Mouse (Mus musculus): ENCODE data around the gene Dnah8. TPM values are rescaled to one million over a fixed set of nuclear protein-coding genes. Genes with fewer than 3 reads are reported as not detected.

Gene Dnah8
- total RNA-seq, 2 experiments from 2014 or later, result 3.6 to 4.6 TPM

DNA sequence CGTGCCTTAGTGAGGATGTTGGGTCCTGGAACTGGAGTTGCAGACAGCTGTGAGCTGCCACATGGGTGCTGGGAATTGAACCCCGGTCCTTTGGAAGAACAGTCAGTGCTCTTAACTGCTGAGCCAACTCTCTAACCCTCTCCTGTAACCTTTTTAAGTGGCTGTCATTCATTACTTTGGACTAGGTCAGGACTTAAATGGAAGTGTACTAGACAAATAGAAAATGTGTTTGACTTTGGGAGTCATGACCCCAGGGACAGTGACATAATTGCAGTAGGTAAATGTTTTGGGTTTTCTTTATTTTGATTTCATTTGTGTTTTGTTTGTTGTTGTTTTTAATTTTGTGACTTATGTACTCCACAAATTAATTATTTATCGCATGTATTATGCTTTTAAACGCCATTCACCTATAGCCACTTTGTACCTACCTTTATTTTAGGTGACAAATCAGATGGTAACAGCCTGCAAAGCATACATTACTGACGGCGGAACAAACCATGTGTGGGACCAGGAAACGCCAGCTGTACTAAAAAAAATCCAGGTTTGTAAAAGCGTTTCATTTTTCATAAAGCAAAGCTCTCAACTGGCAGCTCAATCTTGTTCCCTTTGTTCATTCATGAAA, 33.5 kb downstream of the Dnah8 start:
- peak in 1 of 2 experiments; percentile 65 for DNase-seq (ENCODE audit: low spot score in 2 of 2)

DNA sequence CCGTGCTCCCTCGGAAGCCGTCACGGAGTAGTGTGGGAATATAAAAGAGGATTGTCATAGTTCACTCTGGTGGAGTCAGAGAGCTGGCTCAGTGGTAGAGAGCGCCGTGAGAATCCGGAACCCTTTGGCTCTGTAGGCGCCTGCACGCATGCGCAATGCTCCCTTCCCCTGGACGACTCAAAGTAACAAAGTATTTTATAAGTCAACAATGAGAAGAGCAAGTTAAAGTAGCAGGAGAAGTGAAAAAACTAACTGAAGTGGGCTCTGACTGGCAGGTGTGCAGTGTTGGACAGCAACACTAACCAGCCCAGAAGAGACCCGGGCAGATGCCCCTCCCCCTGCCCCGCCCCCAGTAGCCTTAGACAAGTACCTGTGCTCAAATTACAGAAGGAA, 34.0 kb downstream of the Dnah8 start:
- DNase-seq (ENCODE audit: low spot score in 2 of 2), result peak in 1 of 2 experiments; percentile 59

DNA sequence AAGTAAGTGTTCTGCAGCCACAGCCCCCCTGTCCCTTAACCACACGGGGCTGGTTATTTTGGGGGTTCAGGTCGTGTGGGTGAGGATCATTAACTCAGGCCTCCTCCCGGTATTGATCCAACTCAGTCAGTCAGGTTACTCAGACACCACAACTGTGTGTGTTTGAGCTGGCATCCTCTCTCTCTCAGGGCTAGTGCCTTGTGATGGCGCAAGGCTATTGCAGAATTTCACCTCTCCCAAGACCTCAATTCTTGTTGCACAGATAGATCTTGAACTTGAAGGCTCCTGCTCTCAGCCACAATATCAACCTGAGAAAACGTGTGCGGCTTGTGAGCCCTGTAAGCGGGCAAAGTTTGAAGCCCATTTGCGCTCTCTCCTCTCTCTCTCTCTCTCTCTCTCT, 38.0 kb downstream of the Dnah8 start:
- DNase-seq (ENCODE audit: low spot score in 2 of 2), result no peak

DNA sequence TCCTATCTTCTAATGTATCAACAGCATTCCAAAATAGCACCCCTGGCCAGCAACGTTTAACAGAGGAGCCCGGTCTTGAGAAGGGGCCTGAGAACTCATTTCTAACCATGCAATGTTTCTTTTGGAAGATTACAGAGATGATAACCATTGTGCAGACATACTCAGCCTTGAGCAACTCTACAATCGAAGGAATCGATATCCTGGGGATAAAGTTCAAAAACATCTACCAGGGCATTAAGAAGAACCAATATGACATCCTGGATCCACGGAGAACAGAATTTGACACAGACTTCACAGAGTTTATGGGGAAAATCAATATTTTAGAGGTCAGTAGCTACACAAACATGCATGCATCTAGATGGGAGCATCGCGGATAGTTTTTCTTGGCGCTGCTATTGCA, 39.0 kb downstream of the Dnah8 start:
- no peak for DNase-seq (ENCODE audit: low spot score in 2 of 2)

DNA sequence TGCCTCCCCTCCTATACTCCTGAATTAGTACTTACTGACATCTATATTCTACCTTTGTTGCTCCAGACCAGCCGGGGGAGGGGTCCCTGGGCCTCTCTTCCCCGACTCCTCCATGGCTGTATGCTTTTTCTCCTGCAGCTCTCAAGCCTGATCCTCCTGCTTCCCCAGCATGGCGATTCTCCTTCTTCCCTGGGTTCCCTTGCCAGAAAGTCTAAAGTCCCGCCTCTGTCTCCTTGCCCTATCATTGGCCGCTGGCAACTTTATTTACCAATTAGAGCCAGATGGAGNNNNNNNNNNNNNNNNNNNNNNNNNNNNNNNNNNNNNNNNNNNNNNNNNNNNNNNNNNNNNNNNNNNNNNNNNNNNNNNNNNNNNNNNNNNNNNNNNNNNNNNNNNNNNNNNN, 40.7 kb downstream of the Dnah8 start:
- no peak for DNase-seq (ENCODE audit: low spot score in 2 of 2)

DNA sequence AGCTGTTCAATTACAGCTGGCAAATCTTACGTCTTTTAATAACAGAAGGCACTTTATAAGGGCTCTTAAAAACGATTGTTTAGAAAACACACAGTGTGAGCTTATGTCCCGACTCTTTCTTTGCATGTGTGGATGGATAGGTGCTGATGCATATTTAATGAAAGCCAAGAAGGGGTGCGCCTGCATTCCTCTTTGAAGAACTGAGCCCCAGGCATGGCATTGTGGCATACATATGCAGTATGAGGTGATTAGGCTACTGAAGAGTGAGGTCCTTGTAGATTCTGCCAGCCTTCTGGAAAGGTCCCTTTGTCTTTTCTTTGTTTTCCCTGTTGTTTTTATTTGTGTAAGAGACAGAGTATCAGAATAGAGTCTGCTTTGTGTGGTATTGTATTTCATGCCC, 48.4 kb downstream of the Dnah8 start:
- DNase-seq (ENCODE audit: low spot score in 2 of 2), result no peak

DNA sequence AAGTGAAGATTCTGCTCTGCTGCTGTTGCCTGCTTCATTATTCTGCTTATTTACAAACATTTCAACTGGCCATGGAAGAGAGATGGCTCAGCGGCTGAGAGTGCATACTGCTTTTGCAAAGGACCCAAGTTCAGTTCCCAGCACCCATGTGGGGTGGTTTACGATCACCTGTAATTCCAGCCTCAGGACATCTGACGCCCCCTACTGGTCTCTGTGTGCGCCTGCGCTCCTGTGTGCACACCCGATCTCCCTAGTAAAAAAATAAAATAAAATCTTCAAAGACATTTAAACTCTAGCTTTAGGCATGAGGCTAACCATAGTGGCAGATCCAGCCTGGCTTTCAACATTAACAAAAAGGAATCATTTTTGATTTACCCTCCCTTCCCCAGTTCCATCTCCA, 48.9 kb downstream of the Dnah8 start:
- no peak for DNase-seq (ENCODE audit: low spot score in 2 of 2)

DNA sequence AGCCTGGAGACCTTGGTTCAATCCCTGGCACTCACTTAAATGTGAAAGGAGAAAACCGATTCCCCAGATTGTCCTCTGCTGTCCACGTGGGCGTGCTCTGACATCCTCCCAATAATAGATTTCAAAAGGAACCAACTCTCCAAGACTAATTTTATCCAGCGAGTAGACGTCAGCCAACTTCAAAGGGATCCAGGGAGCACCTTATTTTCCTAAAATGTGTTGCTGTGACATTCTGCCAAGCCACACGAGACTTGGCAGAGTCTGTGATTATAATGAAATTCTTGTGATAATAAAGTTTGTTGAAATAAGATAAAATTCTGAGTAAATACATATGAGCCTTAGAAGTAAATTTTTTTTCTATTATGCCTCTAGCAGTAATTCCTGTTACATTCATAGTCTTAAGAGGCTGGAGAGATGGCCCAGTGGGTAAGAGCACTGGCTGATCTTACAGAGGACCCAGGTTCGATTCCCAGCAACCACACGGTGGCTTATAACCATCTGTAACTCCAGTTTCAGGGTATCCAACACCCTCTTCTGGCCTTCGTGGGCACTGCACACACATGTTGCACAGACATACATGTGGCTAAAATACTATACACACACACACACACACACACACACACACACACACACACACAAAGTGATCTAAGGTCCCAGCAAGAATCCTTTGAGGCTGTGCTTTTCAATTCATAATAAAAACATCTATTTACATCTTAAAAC, 51.0 kb downstream of the Dnah8 start:
- peak in 1 of 2 experiments; percentile 25 for DNase-seq (ENCODE audit: low spot score in 2 of 2)

DNA sequence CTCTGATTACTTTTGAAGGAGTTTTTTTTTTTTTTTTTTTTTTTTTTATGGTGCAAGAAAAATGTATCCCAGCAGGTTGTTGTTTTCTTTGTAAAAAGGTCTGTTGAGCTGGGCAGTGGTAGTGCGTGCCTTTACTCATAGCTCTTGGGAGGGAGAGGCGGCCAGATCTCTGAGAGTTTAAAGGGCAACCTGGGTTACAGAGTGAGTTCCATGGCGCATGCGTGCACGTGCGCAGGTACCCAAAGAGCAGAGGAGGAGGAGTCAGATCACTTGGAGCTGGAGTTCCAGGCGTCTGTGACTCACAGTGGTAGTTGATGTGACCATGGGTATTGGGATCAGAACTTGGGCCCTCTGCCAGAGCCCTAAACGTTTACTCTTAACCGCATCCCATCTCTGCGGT, 54.4 kb downstream of the Dnah8 start:
- no peak for DNase-seq (ENCODE audit: low spot score in 2 of 2)

DNA sequence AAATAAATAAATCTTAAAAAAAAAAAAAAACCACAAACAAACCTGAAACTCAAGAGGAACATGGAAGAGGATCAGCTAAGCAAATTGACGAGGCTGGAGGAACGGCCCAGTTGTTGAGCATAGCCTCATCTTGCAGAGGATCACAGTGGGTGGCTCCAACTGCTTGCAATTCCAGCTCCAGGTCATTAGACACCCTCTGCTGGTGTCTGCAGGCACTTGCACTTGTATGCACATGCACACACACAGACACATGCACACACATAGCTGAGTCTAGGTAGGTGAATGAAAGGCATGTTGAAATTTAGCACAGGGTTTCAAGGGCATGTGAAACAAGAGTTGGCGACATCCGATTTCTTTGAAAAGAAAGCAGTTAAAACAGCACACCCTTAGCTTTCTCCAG, 55.5 kb downstream of the Dnah8 start:
- no peak for DNase-seq (ENCODE audit: low spot score in 2 of 2)

DNA sequence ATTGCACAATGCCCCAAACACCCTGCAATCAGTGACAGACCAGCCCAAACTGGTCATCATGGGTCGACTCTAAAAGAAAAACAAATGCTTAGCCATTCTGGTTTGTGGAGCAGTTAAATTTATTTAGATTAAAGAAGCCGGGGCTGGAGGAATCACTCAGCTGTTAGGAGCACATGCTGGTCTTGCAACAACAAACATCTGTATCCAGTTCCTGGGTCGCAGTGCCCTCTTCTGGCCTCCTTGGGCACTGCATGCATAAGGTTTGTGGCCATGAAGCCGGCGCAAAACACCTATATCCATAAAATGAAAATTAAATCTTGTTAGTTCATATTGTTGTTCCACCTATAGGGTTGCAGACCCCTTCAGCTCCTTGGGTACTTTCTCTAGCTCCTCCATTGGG, 57.5 kb downstream of the Dnah8 start:
- peak in 1 of 2 experiments; percentile 35 for DNase-seq (ENCODE audit: low spot score in 2 of 2)

DNA sequence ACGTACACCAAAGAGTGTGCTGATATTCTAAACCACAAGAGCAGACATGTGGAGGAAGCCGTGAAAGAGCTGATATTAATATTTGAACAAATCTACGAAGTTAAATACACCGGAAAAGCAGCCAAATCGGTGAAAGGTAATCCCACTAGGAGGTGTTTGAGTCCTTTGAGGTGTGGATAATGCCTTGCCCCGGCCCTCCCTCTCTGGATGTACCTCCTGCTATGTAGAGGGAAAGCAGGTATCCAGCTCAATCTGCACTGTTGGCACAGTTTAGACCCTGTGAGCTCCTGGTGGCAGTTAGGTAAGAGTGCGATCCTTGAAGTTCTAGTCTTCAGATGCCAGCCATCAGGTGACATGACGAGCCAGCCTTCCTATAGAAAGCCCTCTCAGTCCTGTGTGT, 66.0 kb downstream of the Dnah8 start:
- no peak for DNase-seq (ENCODE audit: low spot score in 2 of 2)

DNA sequence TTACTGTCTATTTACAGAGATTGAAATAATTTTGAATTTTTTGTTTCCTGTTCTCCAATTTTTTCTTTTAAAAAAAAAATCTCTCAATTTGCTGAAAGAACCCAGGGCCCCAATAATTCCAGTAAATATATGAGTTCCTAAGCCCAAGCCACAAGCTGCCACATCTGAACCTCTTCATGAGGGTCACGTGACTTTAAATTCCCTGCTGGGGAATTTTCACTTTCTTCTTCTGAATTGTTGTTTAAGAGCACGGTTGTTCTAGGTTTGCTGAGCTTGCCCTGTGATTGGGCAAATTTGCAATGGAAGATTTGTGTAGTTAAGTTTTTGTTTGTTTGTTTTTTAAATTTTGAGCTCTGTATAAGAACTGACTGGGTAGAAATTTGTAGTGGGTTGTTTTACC, 67.3 kb downstream of the Dnah8 start:
- no peak for DNase-seq (ENCODE audit: low spot score in 2 of 2)

DNA sequence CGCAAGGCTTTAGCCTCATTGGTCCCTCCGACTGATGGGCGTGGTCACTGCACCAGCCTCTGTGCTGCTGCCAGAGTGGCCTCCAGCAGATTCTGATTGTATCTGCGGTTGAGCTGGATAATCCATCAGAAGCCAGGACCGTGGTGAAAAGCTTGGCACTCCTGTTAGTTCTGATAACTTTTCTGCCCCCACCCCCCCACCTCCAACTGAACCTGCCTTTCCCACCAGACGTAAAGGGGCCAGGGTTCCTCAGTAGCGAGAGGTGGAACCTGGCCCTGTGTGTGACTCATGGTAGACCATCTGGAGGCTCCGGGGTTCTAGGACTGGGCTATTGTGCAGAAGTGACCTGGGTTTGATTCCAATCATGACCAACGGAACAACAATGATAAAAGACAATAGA, 70.1 kb downstream of the Dnah8 start:
- DNase-seq (ENCODE audit: low spot score in 2 of 2), result no peak

DNA sequence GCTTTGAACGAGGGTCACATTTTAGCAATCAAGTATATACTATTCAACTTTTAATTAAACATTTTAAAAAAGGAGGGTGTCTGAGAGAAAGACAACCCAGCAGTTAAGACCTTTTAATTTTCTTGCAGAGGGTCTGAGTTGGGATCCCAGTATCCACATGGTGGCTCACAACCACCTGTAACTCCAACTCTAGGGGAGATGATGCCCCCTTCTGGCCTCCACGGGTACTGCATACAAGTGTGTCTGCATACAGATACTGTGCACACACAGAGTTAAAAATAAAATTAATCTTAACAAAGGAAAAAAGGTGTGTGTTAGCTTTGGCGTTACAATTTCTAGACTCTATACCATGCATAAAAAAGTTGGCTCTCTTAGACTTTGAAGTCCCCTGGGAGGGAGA, 90.6 kb downstream of the Dnah8 start:
- DNase-seq (ENCODE audit: low spot score in 2 of 2), result no peak

DNA sequence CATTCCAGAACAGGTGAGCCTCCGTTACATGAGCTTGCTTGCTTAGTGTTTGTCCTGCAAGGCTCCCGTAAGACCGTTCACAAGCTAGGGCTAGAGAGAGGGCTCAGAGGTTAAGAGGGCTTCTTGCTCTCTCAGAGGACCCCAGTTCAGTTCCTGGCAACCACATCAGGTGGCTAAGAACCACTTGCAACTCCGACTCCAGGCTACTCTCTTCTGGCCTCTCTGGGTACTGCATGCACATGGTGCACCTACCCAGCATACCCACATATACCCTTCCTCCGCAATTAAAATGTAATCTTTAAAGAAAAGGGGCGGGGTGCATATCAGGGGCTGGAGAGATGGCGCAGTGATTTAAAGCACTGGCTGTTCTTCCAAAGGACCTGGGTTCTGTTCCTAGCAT, 94.0 kb downstream of the Dnah8 start:
- no peak for DNase-seq (ENCODE audit: low spot score in 2 of 2)

DNA sequence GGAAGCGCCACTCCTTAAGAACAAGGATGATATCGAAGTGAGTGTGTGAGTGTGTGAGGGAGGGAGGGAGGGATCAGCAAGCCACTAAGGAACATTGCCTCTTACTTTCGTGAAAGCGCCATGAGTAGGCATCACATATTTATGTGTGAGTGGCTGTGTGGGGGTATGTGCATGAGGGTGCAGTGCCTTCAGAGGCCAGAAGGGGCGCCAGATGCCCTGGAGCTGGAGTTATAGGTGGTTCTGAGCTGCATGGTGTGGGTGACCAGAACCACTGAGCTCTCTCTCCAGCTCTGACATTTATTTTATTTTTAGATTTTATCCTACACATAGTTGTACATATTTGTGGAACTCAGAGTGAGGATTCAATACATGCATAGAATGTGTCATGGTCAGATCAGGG, 94.9 kb downstream of the Dnah8 start:
- DNase-seq (ENCODE audit: low spot score in 2 of 2), result no peak

DNA sequence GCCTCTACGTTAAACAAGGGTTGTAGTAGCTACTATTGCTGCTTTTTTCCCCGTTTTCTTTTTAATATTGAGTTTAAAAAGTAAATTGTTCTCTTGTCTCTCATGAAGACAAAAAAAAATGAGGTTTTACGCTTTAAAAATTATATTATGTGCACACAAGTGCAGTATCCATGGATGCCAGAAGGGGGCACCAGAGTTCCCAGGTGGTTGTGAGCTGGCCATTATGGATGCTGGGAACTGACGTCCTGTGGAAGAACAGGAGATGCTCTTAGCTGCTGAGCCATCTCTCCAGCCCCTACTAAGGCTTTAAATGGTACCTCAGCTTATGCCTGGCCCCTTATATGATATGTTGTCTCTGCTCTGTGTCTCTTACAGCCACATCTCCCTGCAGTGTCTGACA, 103.6 kb downstream of the Dnah8 start:
- no peak for DNase-seq (ENCODE audit: low spot score in 2 of 2)

DNA sequence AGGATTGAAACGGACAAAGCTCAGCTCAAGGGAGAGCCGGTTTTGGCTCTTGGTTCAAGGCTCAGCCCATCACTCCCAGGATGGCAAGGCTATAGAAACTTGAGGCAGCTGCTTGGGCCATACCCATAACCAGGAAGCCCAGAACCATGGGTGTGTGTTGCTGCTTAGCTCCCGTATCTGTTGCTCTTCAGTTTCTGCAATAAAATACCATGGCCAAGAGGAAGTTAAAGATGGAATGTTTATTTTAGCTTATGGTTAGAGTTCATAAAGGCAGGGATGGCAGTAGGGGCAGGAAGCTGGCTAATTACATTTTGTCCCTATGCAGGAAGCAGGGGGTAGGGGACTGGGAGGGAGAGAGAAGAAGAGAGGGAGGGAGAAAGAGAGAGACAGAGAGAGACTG, 108.6 kb downstream of the Dnah8 start:
- DNase-seq (ENCODE audit: low spot score in 2 of 2), result no peak

DNA sequence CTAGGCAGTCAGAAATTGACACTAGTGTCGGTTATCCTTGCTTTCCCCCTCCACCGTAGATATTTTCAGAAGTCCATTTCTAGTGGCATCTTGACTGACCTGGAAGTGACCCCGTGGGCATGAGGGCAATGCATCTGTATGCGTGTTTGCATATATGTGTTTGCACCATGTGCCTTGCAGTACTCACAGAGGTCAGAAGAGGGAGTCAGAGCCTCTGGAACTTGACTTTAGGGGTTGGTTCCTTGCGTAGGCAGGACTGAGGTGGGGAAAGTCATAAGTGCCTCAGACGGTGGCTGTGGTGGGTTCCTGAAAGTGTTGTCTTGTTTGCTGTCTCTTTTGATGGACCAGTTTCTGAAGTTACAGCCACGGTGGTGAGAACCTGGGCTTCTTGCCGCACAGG, 110.6 kb downstream of the Dnah8 start:
- no peak for DNase-seq (ENCODE audit: low spot score in 2 of 2)

DNA sequence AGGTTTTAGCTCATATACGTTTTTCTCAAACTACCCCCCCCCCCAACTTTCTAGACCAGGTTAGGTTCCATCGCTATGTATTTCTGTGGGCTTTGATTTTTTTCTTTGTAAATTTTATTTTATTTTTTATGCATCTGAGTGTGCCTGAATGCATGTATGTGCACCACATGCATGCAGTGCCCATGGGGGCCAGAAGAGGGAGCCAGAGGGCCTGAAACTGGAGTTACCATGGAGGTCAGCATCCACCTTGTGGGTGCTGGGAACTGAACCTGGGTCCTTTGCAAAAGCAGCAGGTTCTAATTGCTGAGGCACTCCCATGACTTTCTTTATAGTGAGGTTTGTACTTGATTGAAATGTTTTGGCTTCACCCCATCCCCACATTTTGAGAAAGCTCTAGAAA, 111.3 kb downstream of the Dnah8 start:
- DNase-seq (ENCODE audit: low spot score in 2 of 2), result no peak

DNA sequence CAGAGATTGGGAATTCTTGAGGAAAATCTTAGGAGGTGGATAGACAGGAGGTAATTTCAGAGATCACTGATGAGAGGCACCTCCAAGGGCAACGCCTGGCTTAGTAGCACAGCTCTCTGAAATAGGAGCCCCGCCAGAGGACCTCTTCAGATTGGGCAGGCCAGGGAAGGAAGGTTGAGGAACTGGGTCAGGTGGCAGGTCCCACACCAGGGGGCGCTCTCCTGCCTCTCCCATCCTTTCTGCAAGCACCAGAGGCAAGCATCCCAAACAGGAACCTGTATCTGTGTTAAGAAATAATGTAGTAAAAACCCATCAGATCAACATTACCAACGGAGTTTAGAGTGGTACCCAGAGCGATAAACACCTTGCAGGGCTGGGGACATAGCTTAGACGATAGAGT, 113.6 kb downstream of the Dnah8 start:
- DNase-seq (ENCODE audit: low spot score in 2 of 2), result no peak

DNA sequence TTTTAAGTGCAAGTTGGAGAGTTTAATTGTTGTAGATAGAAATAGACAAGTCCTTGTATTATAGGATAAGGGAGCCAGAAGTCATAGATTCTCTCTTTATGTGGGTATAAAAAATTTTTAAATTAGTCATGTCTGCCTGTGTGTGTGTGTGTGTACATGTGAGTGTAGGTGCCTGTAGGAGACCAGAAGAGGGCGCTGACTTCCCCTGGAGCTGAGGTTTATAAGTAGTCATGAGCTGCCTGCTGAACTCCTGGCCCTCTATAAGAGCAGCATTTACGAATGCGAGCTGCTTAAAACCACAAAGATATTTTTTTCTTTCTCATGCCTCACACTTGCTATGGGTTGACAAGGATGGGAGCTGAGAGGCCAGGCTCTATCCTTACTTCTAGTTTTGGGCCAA, 115.6 kb downstream of the Dnah8 start:
- DNase-seq (ENCODE audit: low spot score in 2 of 2), result no peak

All from layer of hippocampus, postnatal 14 days (tissue).